Mouse (Mus musculus) heart, embryonic 14.5 days (tissue): ENCODE measurements around the gene Nktr. TPM values are rescaled to one million over a fixed set of nuclear protein-coding genes. Genes with fewer than 3 reads are reported as not detected.

Experiments used
- ATAC-seq: fragments of 200-750 bp; cut with Nextera tagmentation; 2 replicates; pipeline ENCODE4 v1.8.0; 2017; ENCODE audit warnings: low read depth, moderate TSS enrichment; ENCODE audit not compliant: insufficient number of reproducible peaks, insufficient read depth, low FRiP score
- H3K27ac ChIP-seq, 2 experiments: fragments of 200-500 bp in 1 of 2; fragments of 300-500 bp in 1 of 2; sonication (generic) in 1 of 2; replicated peaks in 1 of 2; 2 replicates each; pipeline ENCODE4 v1.5.1; 2012 to 2014; ENCODE audit warnings: low read depth in 2 of 2, low read length in 2 of 2, control low read depth in 1 of 2, mild to moderate bottlenecking in 1 of 2, mixed read lengths in 1 of 2; ENCODE audit not compliant: control insufficient read depth in 1 of 2, insufficient read depth in 1 of 2
- H3K27me3 ChIP-seq: fragments of 300-500 bp; sonication (generic); 2 replicates; pipeline ENCODE4 v1.6.1; 2014; ENCODE audit warnings: mild to moderate bottlenecking, low read length, control low read depth; ENCODE audit not compliant: control insufficient read depth, insufficient read depth
- H3K36me3 ChIP-seq: fragments of 300-500 bp; sonication (generic); 2 replicates; pipeline ENCODE4 v1.6.1; 2014; ENCODE audit warnings: mild to moderate bottlenecking, control low read depth, low read length, mixed read lengths; ENCODE audit not compliant: control insufficient read depth, insufficient read depth
- H3K4me1 ChIP-seq, 2 experiments: fragments of 200-500 bp in 1 of 2; fragments of 300-500 bp in 1 of 2; sonication (generic) in 1 of 2; 2 replicates each; pipeline ENCODE4 v1.6.1; 2012 to 2014; ENCODE audit warnings: low read length in 2 of 2, control low read depth in 1 of 2, mixed read lengths in 1 of 2; ENCODE audit not compliant: control insufficient read depth in 2 of 2, insufficient read depth in 2 of 2
- H3K4me2 ChIP-seq: fragments of 300-500 bp; sonication (generic); 2 replicates; pipeline ENCODE4 v1.6.1; 2014; ENCODE audit warnings: mild to moderate bottlenecking, low read length
- H3K4me3 ChIP-seq, 2 experiments: fragments of 200-500 bp in 1 of 2; fragments of 300-500 bp in 1 of 2; sonication (generic) in 1 of 2; 2 replicates each; pipeline ENCODE4 v1.5.1; 2012 to 2014; ENCODE audit warnings: low read length in 2 of 2, mild to moderate bottlenecking in 2 of 2, control low read depth in 1 of 2, low read depth in 1 of 2, moderate library complexity in 1 of 2; ENCODE audit not compliant: control insufficient read depth in 1 of 2, insufficient read depth in 1 of 2
- H3K9ac ChIP-seq: fragments of 300-500 bp; sonication (generic); 2 replicates; pipeline ENCODE4 v1.6.1; 2014; ENCODE audit warnings: mild to moderate bottlenecking, low read length
- H3K9me3 ChIP-seq: fragments of 300-500 bp; sonication (generic); 2 replicates; pipeline ENCODE4 v1.6.1; 2016; ENCODE audit warnings: low read length, control low read depth; ENCODE audit not compliant: control insufficient read depth
- WGBS: fragments of 180-500 bp; shearing (Covaris S2); extraction: QIAGEN DNeasy Blood & Tissue Kit; methylation state at CpG from one replicate; pipeline ENCODE4 v1.1.7; 2014; 5-methylcytosine and 5-hydroxymethylcytosine counted together
- polyA plus RNA-seq: library from polyadenylated mRNA; unstranded; fragments of >200 nt; fragmentation: Nextera tagmentation; extraction: Ambion mirVana; gene quantifications from 2 replicates; pipeline ENCODE4 v1.2.1, GENCODE M21; 2014

Nktr gene
- polyA plus RNA-seq, 1 experiment from 2014 or later = 50.4 TPM

- H3K36me3 ChIP-seq = peaks cover 20% of the 10 kb centered on the region
- H3K27ac ChIP-seq = no peak overlapping the region
- no peaks in the 10 kb centered on the region for H3K9me3 ChIP-seq
- peak overlapping the region; percentile 43; the same call in 1 of the 2 replicates for H3K9ac ChIP-seq
- H3K4me3 ChIP-seq = no peak overlapping the region
- no peaks in the 10 kb centered on the region for H3K27me3 ChIP-seq
- no peak for ATAC-seq
- peaks cover 12 to 34% of the 10 kb centered on the region in 2 experiments for H3K4me1 ChIP-seq
- WGBS = 58% methylated on average over 7 of the region's 7 CpGs
- H3K4me2 ChIP-seq = no peak overlapping the region
Observed at GRCm38 (mm10) chr9:121708506-121709486, 10.2 kb upstream of the Nktr start.

GRCm38 (mm10) chr9:121709898-121710583, 8.9 kb upstream of the Nktr start, which contains the start of gene Ss18l2:
Ss18l2 (plus strand) TSS chr9:121710329.
- peak within 1 kb of the TSS; percentile 87 to 88 for H3K4me3 ChIP-seq
- peak within 1 kb of the TSS; percentile 69 for H3K4me2 ChIP-seq
- peak within 1 kb of the TSS; percentile 98 to 99 for H3K27ac ChIP-seq
- 6% methylated on average over 37 of the region's 37 CpGs for WGBS
- peaks cover 7 to 27% of the 10 kb centered on the region in 2 experiments for H3K4me1 ChIP-seq
- peaks cover 20% of the 10 kb centered on the region for H3K36me3 ChIP-seq
- H3K9ac ChIP-seq = peak within 1 kb of the TSS; percentile 95
- H3K27me3 ChIP-seq = no peaks in the 10 kb centered on the region
- no peaks in the 10 kb centered on the region for H3K9me3 ChIP-seq
- peak; percentile 99 for ATAC-seq

- Histone ChIP-seq H3K9me3 (no peaks in the 10 kb centered on the region), H3K27me3 (no peaks in the 10 kb centered on the region), H3K4me1 (peaks cover 4 to 22% of the 10 kb centered on the region in 2 experiments), H3K36me3 (peaks cover 20% of the 10 kb centered on the region), H3K4me2 (peak overlapping the region; percentile 69), H3K9ac (peak overlapping the region; percentile 95), H3K27ac (peak overlapping the region; percentile 98 to 99), H3K4me3 (peak overlapping the region; percentile 87 to 88)
- WGBS = 1% methylated on average over 18 of the region's 18 CpGs
- peak; percentile 33; the same call in 1 of the 2 replicates for ATAC-seq
Observed at GRCm38 (mm10) chr9:121710584-121710975, 8.4 kb upstream of the Nktr start.

- Histone ChIP-seq H3K4me1 (peaks cover 4 to 17% of the 10 kb centered on the region in 2 experiments), H3K9me3 (no peaks in the 10 kb centered on the region), H3K4me2 (no peak overlapping the region), H3K27ac (no peak overlapping the region), H3K9ac (no peak overlapping the region), H3K4me3 (no peak overlapping the region), H3K27me3 (no peaks in the 10 kb centered on the region), H3K36me3 (peaks cover 24% of the 10 kb centered on the region)
- ATAC-seq = no peak
- WGBS = 83% methylated on average over 2 of the region's 2 CpGs
Observed at GRCm38 (mm10) chr9:121717048-121717447, 1.9 kb upstream of the Nktr start.

- Histone ChIP-seq H3K4me2 (peak overlapping the region; percentile 65), H3K27ac (peak overlapping the region; percentile 95 to 96), H3K9me3 (no peaks in the 10 kb centered on the region), H3K27me3 (no peaks in the 10 kb centered on the region), H3K36me3 (peaks cover 13% of the 10 kb centered on the region), H3K4me1 (peaks cover 4 to 17% of the 10 kb centered on the region in 2 experiments), H3K9ac (peak overlapping the region; percentile 68), H3K4me3 (peak overlapping the region; percentile 51 to 73)
- ATAC-seq = no peak
- 68% methylated on average over 15 of the region's 15 CpGs for WGBS
Observed at GRCm38 (mm10) chr9:121718070-121718705, 781 bp upstream of the Nktr start.

- Histone ChIP-seq H3K4me2 (peak overlapping the region; percentile 77), H3K9me3 (no peaks in the 10 kb centered on the region), H3K27ac (peak overlapping the region; percentile 90 to 96), H3K27me3 (no peaks in the 10 kb centered on the region), H3K36me3 (peaks cover 7% of the 10 kb centered on the region; the same call in 1 of the 2 replicates), H3K4me3 (peak overlapping the region; percentile 70 to 73), H3K4me1 (peaks cover 4 to 19% of the 10 kb centered on the region in 2 experiments), H3K9ac (peak overlapping the region; percentile 93)
- WGBS = 1% methylated on average over 79 of the region's 87 CpGs
- peak; percentile 66 for ATAC-seq
Observed at GRCm38 (mm10) chr9:121719347-121720331, 670 bp downstream of the Nktr start.
